Mouse (Mus musculus) kidney, adult 2 months (tissue): ENCODE results near the gene Cldn7. TPM values are rescaled to one million over a fixed set of nuclear protein-coding genes. Genes with fewer than 3 reads are reported as not detected.

Experiments
- DNase-seq: peaks from one replicate; pipeline ENCODE4 v3.0.0; 2021
- H3K27ac ChIP-seq: fragments of 200-500 bp; 2 replicates; pipeline ENCODE4 v1.5.1; 2012; ENCODE audit warnings: low read depth, low read length, control low read depth, inconsistent platforms; ENCODE audit not compliant: insufficient read depth
- H3K27me3 ChIP-seq: fragments of 200-500 bp; replicated peaks from 2 replicates; pipeline ENCODE4 v1.6.1; 2012; ENCODE audit warnings: mild to moderate bottlenecking, moderate library complexity, low read length, inconsistent platforms; ENCODE audit not compliant: control insufficient read depth, insufficient read depth
- H3K36me3 ChIP-seq: fragments of 200-500 bp; 2 replicates; pipeline ENCODE4 v1.6.1; 2012; ENCODE audit warnings: mild to moderate bottlenecking, moderate library complexity, low read length, inconsistent platforms; ENCODE audit not compliant: control insufficient read depth, insufficient read depth
- H3K4me1 ChIP-seq: fragments of 200-500 bp; 2 replicates; pipeline ENCODE4 v1.6.1; 2011; ENCODE audit warnings: low read length; ENCODE audit not compliant: control insufficient read depth, insufficient read depth
- H3K4me3 ChIP-seq: fragments of 200-500 bp; 2 replicates; pipeline ENCODE4 v1.5.1; 2011; ENCODE audit warnings: mild to moderate bottlenecking, low read depth, low read length, control low read depth; ENCODE audit not compliant: insufficient read depth
- CTCF ChIP-seq: fragments of 200-500 bp; conservative IDR thresholded peaks from 2 replicates; pipeline ENCODE4 v1.5.1; 2011; ENCODE audit warnings: low read depth, mild to moderate bottlenecking, control low read depth, low read length, moderate library complexity, mixed read lengths; ENCODE audit not compliant: insufficient read depth, insufficient read length
- POLR2A ChIP-seq: fragments of 200-500 bp; IDR thresholded peaks from one replicate; pipeline ENCODE4 v1.6.1; 2011; ENCODE audit warnings: low read depth, low read length, control low read depth
- WGBS: fragments of 180-500 bp; shearing (Covaris S2); methylation state at CpG from one replicate; pipeline ENCODE4 v1.1.7; 2018; 5-methylcytosine and 5-hydroxymethylcytosine counted together
- polyA plus RNA-seq: library from polyadenylated mRNA; depleted of rRNA; stranded (reverse); fragments of >200 nt; gene quantifications from 2 replicates; pipeline ENCODE4 v1.2.3, GENCODE M21; 2012

Gene Cldn7
- polyA plus RNA-seq, 1 experiment: 40.0 TPM

GRCm38 (mm10) chr11:70002471-70002870, 37.9 kb downstream of the Cldn7 start:
- Histone ChIP-seq H3K27ac (no peak overlapping the region), H3K4me3 (no peak overlapping the region), H3K4me1 (peaks cover 3% of the 10 kb centered on the region; the same call in 1 of the 2 replicates), H3K36me3 (peaks cover 2% of the 10 kb centered on the region; the same call in 1 of the 2 replicates), H3K27me3 (no peaks in the 10 kb centered on the region)
- 91% methylated on average over 2 of the region's 2 CpGs for WGBS
- no peak for TF ChIP-seq POLR2A
- TF ChIP-seq CTCF: no peak
- DNase-seq: no peak

- Histone ChIP-seq H3K27me3 (no peaks in the 10 kb centered on the region), H3K27ac (no peak overlapping the region), H3K4me1 (no peaks in the 10 kb centered on the region; the same call in 1 of the 2 replicates), H3K36me3 (peaks cover 2% of the 10 kb centered on the region), H3K4me3 (no peak overlapping the region)
- TF ChIP-seq POLR2A (no peak), CTCF (peak; percentile 54)
- DNase-seq: no peak
- WGBS: 58% methylated on average over 5 of the region's 5 CpGs
Observed at GRCm38 (mm10) chr11:70005521-70005920, 40.9 kb downstream of the Cldn7 start.

- Histone ChIP-seq H3K4me1 (peaks cover 11% of the 10 kb centered on the region; the same call in 1 of the 2 replicates), H3K27me3 (no peaks in the 10 kb centered on the region), H3K27ac (no peak overlapping the region), H3K4me3 (no peak overlapping the region), H3K36me3 (peaks cover 2% of the 10 kb centered on the region)
- WGBS: 74% methylated on average over 6 of the region's 6 CpGs
- no peak for TF ChIP-seq CTCF
- no peak for TF ChIP-seq POLR2A
- DNase-seq: no peak
Observed at GRCm38 (mm10) chr11:70010033-70010432, 45.5 kb downstream of the Cldn7 start.

GRCm38 (mm10) chr11:70010548-70010947, 46.0 kb downstream of the Cldn7 start:
- Histone ChIP-seq H3K36me3 (peaks cover 2% of the 10 kb centered on the region), H3K27ac (no peak overlapping the region), H3K4me1 (peaks cover 11% of the 10 kb centered on the region; the same call in 1 of the 2 replicates), H3K4me3 (no peak overlapping the region), H3K27me3 (no peaks in the 10 kb centered on the region)
- TF ChIP-seq POLR2A (no peak), CTCF (no peak)
- 77% methylated on average over 12 of the region's 12 CpGs for WGBS
- DNase-seq: no peak

GRCm38 (mm10) chr11:70010961-70011360, 46.4 kb downstream of the Cldn7 start:
- WGBS: 82% methylated on average over 10 of the region's 10 CpGs
- Histone ChIP-seq H3K27ac (no peak overlapping the region), H3K4me1 (peaks cover 11% of the 10 kb centered on the region; the same call in 1 of the 2 replicates), H3K36me3 (peaks cover under 1% of the 10 kb centered on the region), H3K27me3 (no peaks in the 10 kb centered on the region), H3K4me3 (no peak overlapping the region)
- TF ChIP-seq POLR2A: no peak
- no peak for TF ChIP-seq CTCF
- no peak for DNase-seq

GRCm38 (mm10) chr11:70012931-70013330, 48.4 kb downstream of the Cldn7 start:
- Histone ChIP-seq H3K27me3 (no peaks in the 10 kb centered on the region), H3K4me3 (no peak overlapping the region), H3K27ac (no peak overlapping the region), H3K4me1 (peaks cover 11% of the 10 kb centered on the region; the same call in 1 of the 2 replicates), H3K36me3 (no peaks in the 10 kb centered on the region; the same call in none of the 2 replicates)
- no peak for DNase-seq
- no peak for TF ChIP-seq POLR2A
- TF ChIP-seq CTCF: no peak
- WGBS: 86% methylated on average over 9 of the region's 9 CpGs

- no peak overlapping the region for H3K27ac ChIP-seq
- H3K27me3 ChIP-seq: no peaks in the 10 kb centered on the region
- peaks cover 11% of the 10 kb centered on the region; the same call in 1 of the 2 replicates for H3K4me1 ChIP-seq
- no peak overlapping the region for H3K4me3 ChIP-seq
- 86% methylated on average over 3 of the region's 3 CpGs for WGBS
- no peaks in the 10 kb centered on the region; the same call in none of the 2 replicates for H3K36me3 ChIP-seq
- no peak for DNase-seq
- no peak for TF ChIP-seq CTCF
- no peak for TF ChIP-seq POLR2A
Observed at GRCm38 (mm10) chr11:70013408-70013807, 48.8 kb downstream of the Cldn7 start.
